In genomic region chr11:109357171-109357570, GRCm38 (mm10) we compare ENCODE assay signal across 21 mouse cellular contexts. TPM values are rescaled to one million over a fixed set of nuclear protein-coding genes. Genes with fewer than 3 reads are reported as not detected.
DNase-seq lines count a peak whose midpoint lies in the region; ATAC-seq and TF ChIP-seq lines count a peak whose summit lies in the region.
"Had no signal": no experiment of that assay in that cellular context is flagged by ENCODE, and none has a peak within 500 bp of the region (broad histone marks: within the 10 kb centered on the region; RNA-seq: fewer than 3 reads in every experiment).

No protein-coding gene starts in this region.

- no peak overlapping the region for H3K4me3 ChIP-seq in heart, embryonic 10.5 days
- no peak overlapping the region for H3K4me3 ChIP-seq in layer of hippocampus, adult 2 months
- no peak overlapping the region for H3K4me3 ChIP-seq in embryonic facial prominence, embryonic 13.5 days
- H3K4me3 ChIP-seq: hindbrain, embryonic 10.5 days; left cerebral cortex, adult 2 months; myocyte had no signal

- H3K9ac ChIP-seq in embryonic facial prominence, embryonic 13.5 days: no peak overlapping the region
- H3K9ac ChIP-seq: forebrain, postnatal 0 days; liver, postnatal 0 days had no signal

- H3K27me3 ChIP-seq in heart, embryonic 10.5 days (ENCODE audit: insufficient read depth, poor library complexity, severe bottlenecking): no peaks in the 10 kb centered on the region; the same call in 1 of the 2 replicates
- peaks cover 4% of the 10 kb centered on the region; the same call in 1 of the 2 replicates for H3K27me3 ChIP-seq in embryonic facial prominence, embryonic 13.5 days

- no peak for TF ChIP-seq CTCF in layer of hippocampus, adult 2 months (conservative IDR thresholded peaks at IDR 0.05)

- ATAC-seq in embryonic facial prominence, embryonic 13.5 days (ENCODE audit: insufficient number of reproducible peaks, insufficient read depth, low FRiP score, low TSS enrichment, low read depth): no peak
- ATAC-seq: forebrain, postnatal 0 days; liver, postnatal 0 days had no signal

- H3K27ac ChIP-seq in heart, embryonic 10.5 days: no peak overlapping the region
- H3K27ac ChIP-seq in layer of hippocampus, adult 2 months: peak overlapping the region; percentile 57; the same call in 1 of the 2 replicates
- peak overlapping the region; percentile 28; the same call in 1 of the 2 replicates for H3K27ac ChIP-seq in embryonic facial prominence, embryonic 13.5 days
- H3K27ac ChIP-seq: hindbrain, embryonic 10.5 days; left cerebral cortex, adult 2 months had no signal

- intact Hi-C loops in heart, postnatal 10 days (cut with DNase I): no loop called here

- no peaks in the 10 kb centered on the region for H3K9me3 ChIP-seq in heart, embryonic 10.5 days
- no peaks in the 10 kb centered on the region for H3K9me3 ChIP-seq in embryonic facial prominence, embryonic 13.5 days
- H3K9me3 ChIP-seq: hindbrain, embryonic 10.5 days had no signal

- H3K36me3 ChIP-seq in heart, embryonic 10.5 days: no peaks in the 10 kb centered on the region
- H3K36me3 ChIP-seq in embryonic facial prominence, embryonic 13.5 days: no peaks in the 10 kb centered on the region
- H3K36me3 ChIP-seq: hindbrain, embryonic 10.5 days had no signal

- peak; percentile 62 to 69 for DNase-seq in heart, postnatal 10 days
- DNase-seq in heart, embryonic 10.5 days (ENCODE audit: low spot score): no peak
- DNase-seq in layer of hippocampus, adult 2 months (ENCODE audit: low spot score in 2 of 2): no peak
- no peak for DNase-seq in layer of hippocampus, postnatal 25 days (ENCODE audit: extremely low spot score in 1 of 2, low spot score in 1 of 2)
- peak; percentile 48 for DNase-seq in kidney, postnatal 14 days
- no peak for DNase-seq in testis, postnatal 14 days (ENCODE audit: low spot score)
- DNase-seq in spleen, adult 18-20 months: no peak
- DNase-seq: cerebellum, postnatal 25 days; forebrain, postnatal 0 days; liver, postnatal 0 days; right cerebral cortex, adult 18-20 months had no signal

- peaks cover 41% of the 10 kb centered on the region for H3K4me1 ChIP-seq in heart, embryonic 10.5 days
- H3K4me1 ChIP-seq in embryonic facial prominence, embryonic 13.5 days: peaks cover 41% of the 10 kb centered on the region

- no peak overlapping the region for H3K4me2 ChIP-seq in embryonic facial prominence, embryonic 13.5 days
- H3K4me2 ChIP-seq: midbrain, embryonic 11.5 days had no signal

- 81% methylated on average over 5 of the region's 5 CpGs for WGBS in heart, embryonic 10.5 days
- WGBS in embryonic facial prominence, embryonic 13.5 days: 54% methylated on average over 5 of the region's 5 CpGs

RNA-seq across cellular contexts. Expression of gene Gna13, which starts 5.5 kb away (rescaled TPM):
- 10 to 100 TPM; 45.7 to 48.7 TPM for total RNA-seq in heart, postnatal 10 days (2021)
- 20.5 and 23.4 TPM in 2 replicates for polyA plus RNA-seq in heart, embryonic 10.5 days (2016; fragmentation: Nextera tagmentation; extraction: Ambion mirVana)
- total RNA-seq in layer of hippocampus, adult 2 months (2021): 10 to 100 TPM; 55.5 to 60.9 TPM
- total RNA-seq in layer of hippocampus, postnatal 25 days (2021): 10 to 100 TPM; 50.7 to 52.8 TPM
- polyA plus RNA-seq in embryonic facial prominence, embryonic 13.5 days (2015; fragmentation: Nextera tagmentation; extraction: Ambion mirVana): 21.4 and 22.1 TPM in 2 replicates

RNA-seq across cellular contexts. Expression of gene 9930022D16Rik, which starts 56.5 kb away (rescaled TPM):
- not detected for total RNA-seq in heart, postnatal 10 days (2021)
- not detected in 2 replicates for polyA plus RNA-seq in heart, embryonic 10.5 days (2016; fragmentation: Nextera tagmentation; extraction: Ambion mirVana)
- not detected for total RNA-seq in layer of hippocampus, adult 2 months (2021)
- not detected for total RNA-seq in layer of hippocampus, postnatal 25 days (2021)
- not detected in 2 replicates for polyA plus RNA-seq in embryonic facial prominence, embryonic 13.5 days (2015; fragmentation: Nextera tagmentation; extraction: Ambion mirVana)
- total RNA-seq: adrenal gland, postnatal 4 days; forebrain, postnatal 0 days; gastrocnemius, postnatal 4 days; left cerebral cortex, adult 2 months had no signal
- polyA plus RNA-seq: forebrain, postnatal 0 days; hindbrain, embryonic 10.5 days; large intestine, adult 2 months; limb, embryonic 14.5 days; liver, postnatal 0 days; midbrain, embryonic 11.5 days; myocyte; spleen, adult 2 months had no signal

RNA-seq across cellular contexts. Expression of gene Rgs9, which starts 59.2 kb away (rescaled TPM):
- total RNA-seq in heart, postnatal 10 days (2021): under 1 TPM; 0.62 to 0.69 TPM
- polyA plus RNA-seq in heart, embryonic 10.5 days (2016; fragmentation: Nextera tagmentation; extraction: Ambion mirVana): 0.75 and 1.0 TPM in 2 replicates
- total RNA-seq in layer of hippocampus, adult 2 months (2021): 10 to 100 TPM; 15.1 to 16.2 TPM
- total RNA-seq in layer of hippocampus, postnatal 25 days (2021): 10 to 100 TPM; 12.5 TPM
- 2.1 and 3.0 TPM in 2 replicates for polyA plus RNA-seq in embryonic facial prominence, embryonic 13.5 days (2015; fragmentation: Nextera tagmentation; extraction: Ambion mirVana)
- polyA plus RNA-seq: myocyte had no signal

Comparison
In these comparisons a context has a peak if more than half of its experiments do, and no peak if none do; other contexts are left out.
1. DNase-seq: peak in heart, postnatal 10 days (2 of 2) and kidney, postnatal 14 days (single experiment); none in heart, embryonic 10.5 days (single experiment), layer of hippocampus, adult 2 months (0 of 2), layer of hippocampus, postnatal 25 days (0 of 2), testis, postnatal 14 days (single experiment) and spleen, adult 18-20 months (0 of 2).
2. RNA of gene Rgs9, which starts 59.2 kb away (total RNA-seq): 15.1 to 16.2 TPM in layer of hippocampus, adult 2 months and 12.5 TPM in layer of hippocampus, postnatal 25 days; 0.62 to 0.69 TPM in heart, postnatal 10 days; every median in the first group is over 4 times any median in the second.